Mouse (Mus musculus): ENCODE data around the gene Cacnb1. TPM values are rescaled to one million over a fixed set of nuclear protein-coding genes. Genes with fewer than 3 reads are reported as not detected.

Cacnb1 gene
- polyA plus RNA-seq, 1 experiment: 117 TPM

DNA sequence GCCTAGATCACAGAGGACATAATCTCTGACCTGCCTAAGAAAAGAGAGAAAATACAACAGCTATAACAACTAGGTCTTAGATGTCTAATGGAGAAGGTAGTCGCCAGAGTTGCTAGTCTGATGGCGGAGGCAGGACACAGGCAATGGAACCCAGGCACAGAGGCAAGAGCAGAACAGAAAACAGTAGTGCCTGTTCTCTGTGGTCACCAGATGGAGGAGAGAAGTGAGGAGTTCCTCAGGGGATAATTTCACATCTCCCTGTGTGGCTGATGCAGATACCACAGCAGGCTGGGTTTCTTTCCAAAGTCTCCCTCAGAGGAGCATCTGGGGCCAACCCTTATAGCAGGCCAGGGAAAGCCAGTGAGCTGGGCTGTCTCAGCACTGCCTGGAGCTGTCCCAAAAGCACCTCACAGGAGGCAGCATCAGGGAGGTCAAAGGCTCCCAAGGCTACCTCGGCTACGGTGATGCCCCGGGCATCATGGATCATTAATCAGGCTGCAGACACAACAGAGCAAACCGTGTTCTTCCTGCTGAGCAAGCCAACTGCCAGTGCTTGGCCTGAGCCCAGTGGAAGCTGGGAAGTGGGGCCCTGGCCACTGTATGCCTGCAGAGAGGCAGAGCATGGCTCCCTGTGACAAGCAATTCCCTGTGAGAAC, 65.8 kb downstream of the Cacnb1 start:
- H3K27ac ChIP-seq (ENCODE audit: insufficient read depth, low read length): no peak overlapping the region
- H3K4me1 ChIP-seq (ENCODE audit: control insufficient read depth, insufficient read depth, low read length): 0 out of 2 replicates have a peak, but pooled peaks cover 1% of the 10 kb centered on the region
- no peak overlapping the region for H3K4me3 ChIP-seq (ENCODE audit: insufficient read depth, low read length)
- no peak for TF ChIP-seq POLR2A (IDR thresholded peaks at IDR 0.05; ENCODE audit: extremely low read depth, insufficient read depth, low read length)
- no peak for TF ChIP-seq CTCF (IDR thresholded peaks at IDR 0.05; ENCODE audit: extremely low read depth, insufficient read depth, low read length)

DNA sequence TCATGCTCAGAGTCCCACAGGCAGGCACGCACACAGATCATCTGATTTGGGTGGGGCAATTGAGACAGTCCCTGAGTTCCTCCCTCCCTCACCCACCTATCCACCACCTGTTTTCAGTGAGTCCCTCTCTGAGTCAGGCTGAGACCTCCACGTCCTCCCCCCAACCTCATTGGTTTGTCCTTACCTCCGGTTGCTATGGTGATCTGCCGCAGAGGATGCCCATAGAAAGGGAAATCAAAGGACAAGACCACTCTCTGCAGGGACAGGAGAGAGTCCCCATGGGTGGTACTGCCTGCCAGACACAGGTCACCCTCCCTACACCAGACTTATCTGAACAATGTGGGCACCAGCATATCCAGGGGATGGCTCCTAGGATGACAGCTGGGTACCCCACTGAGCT, 66.9 kb downstream of the Cacnb1 start:
- Histone ChIP-seq H3K4me1 (ENCODE audit: control insufficient read depth, insufficient read depth, low read length) (0 out of 2 replicates have a peak, but pooled peaks cover 1% of the 10 kb centered on the region), H3K27ac (ENCODE audit: insufficient read depth, low read length) (no peak overlapping the region), H3K4me3 (ENCODE audit: insufficient read depth, low read length) (no peak overlapping the region)
- no peak for TF ChIP-seq POLR2A (IDR thresholded peaks at IDR 0.05; ENCODE audit: extremely low read depth, insufficient read depth, low read length)
- no peak for TF ChIP-seq CTCF (IDR thresholded peaks at IDR 0.05; ENCODE audit: extremely low read depth, insufficient read depth, low read length)

DNA sequence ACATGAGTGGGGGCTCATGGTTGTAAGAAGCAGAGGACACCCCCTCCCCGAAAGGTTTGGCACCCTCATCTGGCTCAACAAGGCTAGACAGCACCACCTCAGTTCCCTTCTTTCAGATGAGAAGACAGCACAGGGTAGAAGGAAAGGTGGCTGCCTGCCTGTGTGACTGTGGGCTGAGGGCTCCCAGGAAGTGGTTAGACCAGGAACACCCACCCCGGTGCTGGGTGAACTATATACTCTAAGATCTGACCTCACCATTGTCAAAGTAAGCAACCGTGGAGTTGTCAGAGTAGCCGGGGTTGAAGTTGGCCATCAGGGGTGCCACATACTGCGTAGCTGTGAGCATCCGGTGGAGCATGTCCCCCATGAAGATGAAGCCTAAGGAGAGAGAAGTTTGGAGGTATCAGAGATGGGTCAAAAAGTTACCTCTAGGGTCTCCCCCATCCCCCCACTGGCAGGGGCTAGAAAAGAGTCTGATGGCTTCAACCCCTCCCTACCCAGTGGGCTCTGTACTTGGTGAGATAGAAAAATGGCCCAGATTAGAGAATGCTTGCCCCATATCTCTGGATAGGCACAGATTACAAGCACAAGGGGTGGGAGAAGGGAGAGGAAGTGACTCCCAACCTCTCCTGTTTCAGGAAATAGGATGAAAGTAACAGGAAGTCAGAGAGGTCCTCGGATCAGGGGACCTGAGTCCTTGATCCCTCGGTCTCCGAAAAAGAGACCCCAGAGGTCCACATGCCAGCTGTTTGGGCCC, 67.5 kb downstream of the Cacnb1 start:
- Histone ChIP-seq H3K4me1 (ENCODE audit: control insufficient read depth, insufficient read depth, low read length) (0 out of 2 replicates have a peak, but pooled peaks cover 1% of the 10 kb centered on the region), H3K27ac (ENCODE audit: insufficient read depth, low read length) (no peak overlapping the region), H3K4me3 (ENCODE audit: insufficient read depth, low read length) (no peak overlapping the region)
- no peak for TF ChIP-seq POLR2A (IDR thresholded peaks at IDR 0.05; ENCODE audit: extremely low read depth, insufficient read depth, low read length)
- no peak for TF ChIP-seq CTCF (IDR thresholded peaks at IDR 0.05; ENCODE audit: extremely low read depth, insufficient read depth, low read length)

DNA sequence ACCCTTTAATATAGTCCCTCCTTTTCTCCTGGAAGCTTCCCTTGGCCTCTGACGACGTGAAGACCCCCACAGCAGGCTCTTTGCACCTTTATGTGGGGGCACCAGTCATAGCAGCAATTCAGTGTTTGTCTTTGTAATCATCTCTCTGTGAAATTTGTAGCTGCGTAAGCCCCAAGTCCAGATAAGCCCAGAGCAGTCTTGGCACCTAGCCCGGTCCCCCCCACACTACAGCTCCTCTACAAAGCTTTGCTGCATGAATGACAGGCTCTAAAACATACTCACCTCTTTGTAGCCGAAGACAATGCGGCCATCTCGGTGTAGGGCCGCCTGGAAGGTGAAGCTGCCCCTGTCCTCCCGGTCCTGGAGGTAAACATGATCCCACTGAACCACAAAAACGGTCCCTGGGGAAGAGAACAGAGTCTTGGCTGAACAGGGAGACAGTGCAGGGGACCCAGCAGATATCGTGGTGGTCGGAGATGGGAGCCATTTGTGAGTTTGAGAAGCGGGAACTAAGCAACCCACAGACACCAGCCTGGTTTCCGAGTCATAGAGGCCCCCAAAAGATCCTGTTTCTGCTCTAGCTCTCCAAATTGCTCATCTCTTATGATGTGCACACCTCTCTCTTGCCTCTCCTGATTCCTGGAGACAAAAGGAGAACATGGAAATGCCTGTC, 68.2 kb downstream of the Cacnb1 start:
- Histone ChIP-seq H3K4me1 (ENCODE audit: control insufficient read depth, insufficient read depth, low read length) (peaks cover 2% of the 10 kb centered on the region; the same call in 1 of the 2 replicates), H3K27ac (ENCODE audit: insufficient read depth, low read length) (no peak overlapping the region), H3K4me3 (ENCODE audit: insufficient read depth, low read length) (no peak overlapping the region)
- TF ChIP-seq CTCF (IDR thresholded peaks at IDR 0.05; ENCODE audit: extremely low read depth, insufficient read depth, low read length) (no peak), POLR2A (IDR thresholded peaks at IDR 0.05; ENCODE audit: extremely low read depth, insufficient read depth, low read length) (no peak)

DNA sequence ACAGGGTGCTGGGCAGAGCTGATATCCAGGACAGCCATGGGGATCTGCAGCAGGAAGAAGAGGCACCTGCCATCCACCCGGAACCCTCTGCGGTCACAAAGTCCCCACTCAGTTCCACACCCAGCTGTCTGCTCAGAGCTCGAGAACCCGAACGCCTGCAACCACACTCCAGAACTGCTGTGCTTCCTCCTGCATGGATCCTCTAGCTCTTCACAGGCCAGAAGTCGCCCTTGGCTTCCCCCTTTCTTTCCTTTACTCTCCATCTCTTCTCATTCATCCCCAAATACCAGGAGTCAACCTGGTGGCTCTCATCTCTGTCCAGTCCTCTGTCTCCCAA, 68.9 kb downstream of the Cacnb1 start:
- no peak for TF ChIP-seq CTCF (IDR thresholded peaks at IDR 0.05; ENCODE audit: extremely low read depth, insufficient read depth, low read length)
- TF ChIP-seq POLR2A (IDR thresholded peaks at IDR 0.05; ENCODE audit: extremely low read depth, insufficient read depth, low read length): no peak
- no peak overlapping the region for H3K4me3 ChIP-seq (ENCODE audit: insufficient read depth, low read length)
- H3K27ac ChIP-seq (ENCODE audit: insufficient read depth, low read length): no peak overlapping the region
- peaks cover 2% of the 10 kb centered on the region; the same call in 1 of the 2 replicates for H3K4me1 ChIP-seq (ENCODE audit: control insufficient read depth, insufficient read depth, low read length)

DNA sequence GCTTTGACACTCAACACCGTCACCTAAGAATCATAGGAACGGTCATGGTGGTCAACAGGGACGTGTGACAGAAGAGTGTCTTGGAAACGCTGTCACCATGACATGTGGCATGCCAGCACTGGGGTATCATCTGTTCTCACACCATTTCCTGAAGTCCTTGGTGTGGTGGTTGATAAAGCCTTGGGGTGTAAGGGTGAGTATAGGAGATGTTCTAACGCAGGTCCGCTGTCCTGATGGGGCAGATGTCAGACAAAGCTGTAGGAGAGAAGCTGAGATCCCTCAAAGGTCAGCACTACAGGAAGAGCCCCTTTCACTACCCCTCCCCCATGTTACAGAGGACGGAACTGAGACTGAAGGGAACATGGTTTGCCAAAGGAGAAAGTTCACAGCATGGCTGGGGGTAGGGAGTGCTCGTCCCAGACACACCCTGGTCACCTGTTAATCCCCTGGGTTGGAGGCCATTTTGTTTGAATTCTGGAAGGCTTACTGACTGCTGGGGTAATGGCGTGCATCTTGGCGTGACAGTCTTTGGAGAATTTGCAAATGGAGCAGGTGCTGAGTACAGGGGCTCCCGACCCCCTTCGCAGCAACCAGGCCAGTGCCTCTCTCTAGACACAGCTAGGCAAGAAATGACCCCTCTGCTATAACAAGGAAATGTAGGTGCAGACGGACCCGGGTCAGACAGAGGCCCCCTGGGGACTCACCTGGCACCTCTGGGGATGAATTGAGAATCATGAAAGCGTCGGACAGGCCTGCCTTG, 69.5 kb downstream of the Cacnb1 start:
- TF ChIP-seq CTCF (IDR thresholded peaks at IDR 0.05; ENCODE audit: extremely low read depth, insufficient read depth, low read length) (no peak), POLR2A (IDR thresholded peaks at IDR 0.05; ENCODE audit: extremely low read depth, insufficient read depth, low read length) (no peak)
- H3K4me3 ChIP-seq (ENCODE audit: insufficient read depth, low read length): no peak overlapping the region
- H3K27ac ChIP-seq (ENCODE audit: insufficient read depth, low read length): no peak overlapping the region
- peaks cover 2% of the 10 kb centered on the region; the same call in 1 of the 2 replicates for H3K4me1 ChIP-seq (ENCODE audit: control insufficient read depth, insufficient read depth, low read length)

DNA sequence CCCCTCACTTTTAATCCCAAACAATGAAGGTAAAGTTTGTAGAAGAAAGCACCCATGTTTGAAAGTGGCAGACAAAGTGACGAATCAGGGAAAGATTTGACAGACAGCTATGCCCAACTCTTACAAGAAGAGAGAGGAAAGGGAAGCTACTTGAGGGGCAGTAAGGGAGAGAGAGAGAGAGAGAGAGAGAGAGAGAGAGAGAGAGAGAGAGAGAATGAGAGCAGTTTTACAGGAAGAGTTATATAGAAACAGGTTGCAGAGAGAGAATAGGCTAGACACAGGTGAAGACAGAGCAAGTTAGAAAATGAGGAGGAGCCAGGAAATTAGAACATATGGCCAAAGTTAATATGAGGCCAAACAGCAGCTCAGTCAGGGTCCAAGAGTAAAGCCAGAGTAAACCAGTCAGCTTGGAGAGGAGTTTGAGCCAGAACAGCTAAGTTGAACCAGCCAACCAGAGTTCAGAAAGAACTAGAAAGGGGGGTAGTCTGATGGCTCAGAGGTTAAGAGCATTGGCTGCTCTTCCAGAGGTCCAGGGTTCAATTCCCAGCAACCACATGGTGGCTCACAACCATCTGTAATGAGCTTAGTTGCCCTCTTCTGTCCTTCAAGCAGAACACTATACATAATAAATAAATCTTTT, 70.3 kb downstream of the Cacnb1 start:
- no peak overlapping the region for H3K27ac ChIP-seq (ENCODE audit: insufficient read depth, low read length)
- TF ChIP-seq POLR2A (IDR thresholded peaks at IDR 0.05; ENCODE audit: extremely low read depth, insufficient read depth, low read length): no peak
- no peak for TF ChIP-seq CTCF (IDR thresholded peaks at IDR 0.05; ENCODE audit: extremely low read depth, insufficient read depth, low read length)
- peaks cover 2% of the 10 kb centered on the region; the same call in 1 of the 2 replicates for H3K4me1 ChIP-seq (ENCODE audit: control insufficient read depth, insufficient read depth, low read length)

More for the DNA sequence above, 70.3 kb downstream of the Cacnb1 start:
- H3K4me3 ChIP-seq (ENCODE audit: insufficient read depth, low read length): no peak overlapping the region

Other genes with a start within 250 kb of the Cacnb1 start
- 0.76 and 1.6 TPM in 2 replicates for gene 1700001P01Rik, start 247.1 kb downstream of the Cacnb1 start, polyA plus RNA-seq (2012; rRNA removed)
- 287 and 301 TPM in 2 replicates for gene Rpl23, start 240.6 kb downstream of the Cacnb1 start, polyA plus RNA-seq (2012; rRNA removed)
- gene Lasp1, start 224.0 kb downstream of the Cacnb1 start, polyA plus RNA-seq (2012; rRNA removed): 130 and 132 TPM in 2 replicates
- gene B230217C12Rik, start 182.3 kb downstream of the Cacnb1 start, polyA plus RNA-seq (2012; rRNA removed): 122 and 130 TPM in 2 replicates
- gene Fbxo47, start 138.9 kb downstream of the Cacnb1 start, polyA plus RNA-seq (2012; rRNA removed): 1.3 and 1.6 TPM in 2 replicates
- gene Plxdc1, start 36.6 kb downstream of the Cacnb1 start, polyA plus RNA-seq (2012; rRNA removed): 28.6 and 29.2 TPM in 2 replicates
- 2.2 and 2.6 TPM in 2 replicates for gene Arl5c, start 26.9 kb downstream of the Cacnb1 start, polyA plus RNA-seq (2012; rRNA removed)
- 880 and 901 TPM in 2 replicates for gene Rpl19, start 3.7 kb upstream of the Cacnb1 start, polyA plus RNA-seq (2012; rRNA removed)
- 49.7 and 51.6 TPM in 2 replicates for gene Stac2, start 30.4 kb upstream of the Cacnb1 start, polyA plus RNA-seq (2012; rRNA removed)
- 25.0 and 25.6 TPM in 2 replicates for gene Fbxl20, start 127.4 kb upstream of the Cacnb1 start, polyA plus RNA-seq (2012; rRNA removed)
- gene Med1, start 170.3 kb upstream of the Cacnb1 start, polyA plus RNA-seq (2012; rRNA removed): 21.7 and 23.3 TPM in 2 replicates
- 18.1 and 18.6 TPM in 2 replicates for gene Cdk12, start 180.0 kb upstream of the Cacnb1 start, polyA plus RNA-seq (2012; rRNA removed)

Data from cortical plate, adult 2 months (tissue).